Mouse (Mus musculus) v-Abl transformed pro-B cells (cell line): ENCODE measurements at regions not wholly inside any gene's neighbourhood (a gene's known extent, or its start where the extent isn't known, plus 50 kb on each side); places are given as distances from the start of the nearest gene placed in this dataset.

Source experiments
- in situ Hi-C, 2 experiments: fragments of 400-800 bp; cut with MboI; formaldehyde crosslinking; loops; one replicate each; pipeline ENCODE4 v1.15.1; 2025; ENCODE audit not compliant: unreplicated experiment in 2 of 2

DNA sequence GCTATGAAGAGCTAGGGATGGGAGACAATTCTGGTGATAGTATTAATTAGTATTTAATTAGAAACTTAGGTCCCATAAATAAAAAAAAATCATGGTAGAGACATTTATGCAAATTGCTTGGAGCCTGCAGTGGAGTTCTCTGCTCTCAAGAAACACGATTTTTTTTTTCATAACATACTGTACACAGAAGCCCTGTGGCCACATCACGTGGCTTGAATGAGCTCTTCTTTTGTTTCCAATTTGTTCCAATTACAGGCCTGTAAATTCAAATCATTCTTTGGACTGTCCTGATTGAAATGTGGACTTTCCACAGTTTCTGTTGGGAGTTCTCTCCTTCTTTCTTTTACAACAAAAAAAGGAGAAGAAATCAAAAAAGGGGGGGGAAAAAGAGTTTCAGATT is 426.7 kb upstream of the Smim15 start:
- in situ Hi-C loops = no loop called here

DNA sequence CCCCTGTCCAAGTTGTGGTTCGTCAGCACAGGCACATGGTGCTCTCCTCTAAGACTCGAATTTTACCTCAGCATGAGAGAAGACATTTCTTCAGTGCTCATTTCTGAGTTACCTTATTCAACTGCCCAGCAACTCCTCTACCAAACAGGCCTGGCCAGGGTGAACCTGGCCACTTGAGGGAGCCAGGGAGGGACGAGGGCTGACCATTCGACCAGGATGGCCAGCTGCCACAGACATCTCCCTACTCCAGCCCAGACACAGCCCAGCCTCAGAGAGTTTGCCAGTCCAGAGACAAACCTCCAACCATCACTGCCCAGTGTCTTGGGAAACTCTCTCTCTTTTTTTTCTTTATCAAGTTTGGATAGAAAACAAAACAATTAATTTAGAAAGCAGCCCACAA is 427.5 kb upstream of the Smim15 start:
- in situ Hi-C loops = no loop called here

DNA sequence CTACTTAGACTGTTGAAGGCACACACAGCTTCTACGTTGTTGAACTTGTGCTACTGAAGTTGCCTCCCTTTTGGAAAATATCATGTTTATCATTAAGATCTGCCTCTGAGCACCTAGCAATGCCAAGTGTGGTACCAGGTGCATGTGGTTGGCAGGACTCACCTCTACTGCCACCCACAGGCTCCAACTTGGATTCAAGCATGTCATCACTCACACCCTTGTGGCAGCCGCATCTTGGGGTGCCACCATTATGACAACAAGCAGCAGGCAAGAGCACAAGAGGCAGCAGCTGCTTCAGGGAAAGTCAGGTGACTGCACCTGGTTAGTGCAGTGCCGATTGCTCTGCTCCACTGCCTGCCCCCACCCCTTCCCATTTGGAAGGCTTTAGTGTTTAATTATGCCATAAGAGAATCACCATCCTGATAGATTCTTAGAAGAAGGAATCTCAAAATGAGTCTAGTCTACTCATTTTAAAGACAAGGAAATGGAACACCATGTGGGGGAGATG is 435.2 kb upstream of the Smim15 start:
- in situ Hi-C loops = no loop called here

DNA sequence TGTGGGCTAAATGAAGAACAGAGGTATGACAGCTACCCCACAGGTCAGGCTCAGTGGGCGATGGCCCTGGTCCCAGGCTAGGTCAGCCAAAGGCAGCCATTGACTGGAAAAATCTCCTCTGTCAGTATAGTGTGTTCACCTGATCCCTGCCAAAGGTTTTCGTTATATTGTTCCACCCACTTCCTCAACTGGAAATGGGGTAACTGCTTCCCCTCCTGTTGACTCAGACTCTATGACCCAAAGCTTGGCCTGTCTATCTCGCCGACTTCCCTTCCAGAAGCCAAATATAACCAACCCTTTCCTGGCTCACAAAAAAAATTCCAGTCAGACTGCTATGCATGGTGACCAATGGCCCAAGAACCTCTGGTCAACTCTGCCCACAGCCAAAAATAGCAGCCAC is 437.0 kb upstream of the Smim15 start:
- in situ Hi-C loops = no loop called here

DNA sequence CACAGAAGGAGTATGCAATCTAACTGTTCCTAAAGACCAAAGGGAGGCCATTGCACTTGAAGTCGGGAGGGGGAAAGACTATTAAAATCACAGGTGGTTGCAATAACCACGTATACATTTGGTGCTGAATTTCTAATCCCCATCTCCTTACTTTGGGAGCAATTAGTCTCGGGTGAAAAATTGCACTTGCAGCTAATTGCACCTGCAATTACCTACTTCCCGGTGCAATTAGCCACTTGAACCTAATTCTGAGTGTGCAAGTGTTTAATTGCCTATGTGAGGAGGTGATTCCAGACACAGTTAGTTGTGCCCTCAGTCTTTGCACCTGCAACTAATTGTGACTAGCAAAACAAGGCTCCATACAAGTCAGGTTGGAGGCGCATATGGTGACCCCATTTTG is 442.1 kb upstream of the Smim15 start:
- in situ Hi-C loops = no loop called here

DNA sequence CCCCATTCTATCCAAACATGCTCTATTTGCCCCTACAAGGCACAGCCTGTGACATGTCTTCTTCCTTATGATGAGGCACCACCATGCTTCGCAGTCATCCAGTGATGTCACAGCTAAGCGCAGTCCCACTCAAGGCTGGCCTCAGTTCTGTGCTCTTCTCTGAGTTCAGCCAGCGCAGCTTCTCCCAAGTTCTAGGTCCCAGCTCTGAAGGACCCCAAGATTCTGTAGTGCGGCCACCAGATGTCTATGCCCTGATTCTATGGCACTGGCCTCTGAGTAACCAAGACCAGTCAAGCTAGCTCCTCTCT is 443.2 kb upstream of the Smim15 start:
- in situ Hi-C loops = no loop called here

DNA sequence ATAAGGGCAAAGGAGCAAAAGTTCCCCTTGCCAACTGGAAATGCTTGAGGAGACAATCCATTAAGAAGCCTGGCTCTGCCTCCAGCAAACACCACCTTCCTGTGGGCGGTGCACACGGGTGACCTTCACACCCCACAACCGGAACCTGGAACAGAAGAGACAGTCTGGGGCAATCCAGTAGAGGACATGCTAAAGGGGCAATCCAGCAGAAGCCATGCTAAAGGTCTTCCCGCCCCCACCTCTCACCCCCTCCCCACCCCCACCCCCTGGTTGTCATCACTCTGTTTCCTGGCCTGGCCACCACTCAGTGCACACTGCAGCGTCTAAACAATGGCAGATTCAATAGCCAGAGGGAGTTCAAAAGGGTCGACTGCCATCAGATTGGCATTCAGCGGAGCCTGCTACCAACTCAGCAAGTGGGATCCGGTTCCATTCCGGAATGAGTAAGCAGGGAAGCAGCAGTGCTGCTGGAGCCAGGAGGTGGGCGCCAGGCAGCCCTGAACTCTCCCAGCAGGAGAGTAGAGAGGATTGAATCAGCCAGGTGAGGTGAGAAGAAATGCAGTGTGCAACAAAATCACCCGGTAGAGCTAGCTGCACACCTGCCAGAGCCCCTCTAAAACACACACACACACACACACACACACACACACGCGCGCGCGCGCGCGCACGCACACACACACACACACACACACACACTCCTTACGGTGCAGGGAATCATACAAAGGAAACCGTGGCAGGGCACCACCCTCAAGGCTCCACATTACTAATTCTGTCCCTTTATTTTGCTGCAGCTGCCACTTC is 443.7 kb upstream of the Smim15 start:
- in situ Hi-C loops = no loop called here

DNA sequence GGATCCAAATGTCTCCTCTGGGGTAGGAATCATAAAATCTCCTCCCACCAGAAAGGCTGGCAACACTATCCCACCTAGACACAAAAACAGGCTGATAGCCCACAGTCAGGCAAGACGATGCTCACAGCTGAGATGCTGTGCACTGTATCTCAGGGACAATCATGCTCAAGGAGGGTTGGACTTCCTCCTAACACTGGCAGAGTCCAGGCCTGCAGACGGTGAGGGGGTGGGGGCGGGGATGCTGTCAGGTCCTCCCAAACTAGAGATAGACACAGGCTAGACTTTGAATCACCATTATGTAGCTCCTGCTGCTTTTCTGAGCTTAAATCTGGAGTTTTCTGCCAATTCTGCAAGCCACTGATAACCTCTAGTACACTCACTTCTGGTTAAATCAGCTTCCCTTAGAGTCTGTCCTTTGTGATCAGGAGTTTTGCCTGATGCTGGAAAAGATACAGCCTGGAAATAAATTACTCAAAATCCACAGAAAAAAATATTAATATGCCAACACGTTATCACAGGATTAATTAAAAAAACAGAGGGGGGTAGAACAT is 445.1 kb upstream of the Smim15 start:
- in situ Hi-C loops = no loop called here

DNA sequence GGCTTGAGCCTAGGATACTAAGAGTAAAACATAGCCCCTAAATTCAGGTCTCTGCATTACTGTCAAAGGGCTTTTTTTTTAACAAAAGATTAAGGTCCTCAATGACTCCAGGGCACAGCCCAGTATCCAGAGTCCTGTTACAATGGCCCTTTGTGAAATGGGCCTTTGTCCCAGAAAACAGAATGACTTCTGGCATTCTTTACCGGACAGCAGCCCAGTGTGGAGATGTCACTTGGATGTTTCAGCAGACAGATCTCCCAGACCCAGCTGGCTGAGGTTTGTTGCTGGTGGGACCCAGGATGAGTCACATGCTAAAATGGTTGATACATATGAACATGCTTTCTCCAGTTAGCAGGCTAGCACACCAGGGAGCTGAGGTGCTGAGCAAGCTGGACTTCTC is 445.9 kb upstream of the Smim15 start:
- in situ Hi-C loops = no loop called here

DNA sequence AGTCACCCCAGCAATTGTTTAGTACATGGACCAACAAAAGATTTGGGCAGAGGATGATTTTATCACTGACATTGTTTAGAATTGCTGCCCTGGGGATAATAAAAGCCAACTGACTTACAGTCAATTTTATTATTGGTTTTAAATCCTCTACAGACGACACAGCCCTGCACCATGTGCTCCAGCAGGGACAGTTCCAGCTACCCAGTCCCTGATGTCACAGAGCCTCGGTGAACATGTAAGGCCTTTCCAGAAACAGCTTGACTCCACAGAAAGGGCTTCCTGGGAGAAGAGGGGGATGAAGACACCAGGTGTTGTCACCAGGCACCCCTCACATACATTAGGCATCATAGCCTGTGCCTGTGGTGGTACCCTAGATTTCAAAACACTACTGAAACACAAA is 447.0 kb upstream of the Smim15 start:
- in situ Hi-C loops = no loop called here

DNA sequence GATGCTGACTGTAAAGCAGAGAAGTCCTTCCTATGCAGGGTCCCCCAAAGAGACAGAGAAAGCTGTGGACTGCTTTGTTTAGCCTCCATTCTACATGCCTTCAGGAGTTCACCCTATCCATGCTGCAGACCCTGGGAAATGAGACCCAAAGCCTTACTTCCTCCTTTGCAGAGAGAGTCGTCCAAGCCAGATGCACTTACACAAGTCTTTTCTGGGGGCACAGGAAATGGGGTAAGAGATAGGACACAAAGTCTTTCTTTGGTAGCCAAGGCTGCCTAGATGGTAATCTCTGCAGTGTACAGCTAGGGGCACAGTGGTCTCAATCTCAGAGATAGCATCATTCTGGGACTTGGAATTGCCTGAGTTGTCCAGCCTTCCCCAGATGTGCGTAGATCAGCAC is 448.1 kb upstream of the Smim15 start:
- in situ Hi-C loops = no loop called here

DNA sequence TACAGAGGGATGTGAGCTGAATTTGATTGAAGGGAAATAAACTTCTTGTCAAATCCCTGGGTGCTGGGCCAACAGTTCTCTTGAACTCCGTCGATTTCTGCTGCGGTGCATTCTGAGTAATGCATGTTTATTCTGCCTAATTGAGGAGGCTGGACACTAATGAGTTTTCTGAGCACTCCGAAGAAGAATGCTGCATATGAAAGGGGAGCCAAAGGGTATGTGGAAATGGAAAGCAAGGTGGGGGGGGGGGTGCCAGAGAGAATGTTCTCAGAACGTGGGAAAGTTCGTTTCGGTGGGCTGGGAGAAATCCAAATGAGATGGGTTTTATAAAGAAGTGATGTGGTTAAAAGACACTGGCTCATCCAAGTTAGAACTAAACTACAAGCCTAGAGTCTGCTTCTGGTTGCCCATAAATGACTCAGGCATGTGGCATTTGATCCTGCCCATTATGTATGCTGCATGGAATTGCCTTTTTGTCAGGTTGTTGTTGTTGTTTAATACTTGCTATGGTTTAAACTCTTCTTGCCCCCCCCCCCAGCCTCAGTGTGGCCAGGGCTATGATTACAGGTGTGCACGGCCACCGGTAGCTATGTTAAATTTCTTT is 455.7 kb upstream of the Smim15 start:
- in situ Hi-C loops = no loop called here

DNA sequence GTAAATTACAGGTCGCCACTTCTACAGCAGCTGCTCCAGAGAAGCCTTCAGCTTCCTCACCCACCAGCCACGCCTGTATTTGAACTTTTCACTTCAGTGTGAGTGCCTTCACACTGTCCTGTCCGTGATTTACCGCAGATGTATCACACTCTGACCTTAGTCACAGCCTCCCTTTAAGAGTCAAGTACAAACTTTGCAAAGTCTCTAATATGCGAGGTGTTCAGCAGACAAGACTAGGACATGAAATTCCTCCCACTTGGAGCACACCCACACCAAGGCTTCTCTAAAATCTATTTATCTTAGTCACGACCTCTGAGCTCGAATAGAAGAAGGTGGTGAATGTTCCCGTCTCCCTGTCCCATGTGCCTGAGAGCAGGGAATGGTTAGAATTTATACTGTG is 456.6 kb upstream of the Smim15 start:
- in situ Hi-C loops = no loop called here

DNA sequence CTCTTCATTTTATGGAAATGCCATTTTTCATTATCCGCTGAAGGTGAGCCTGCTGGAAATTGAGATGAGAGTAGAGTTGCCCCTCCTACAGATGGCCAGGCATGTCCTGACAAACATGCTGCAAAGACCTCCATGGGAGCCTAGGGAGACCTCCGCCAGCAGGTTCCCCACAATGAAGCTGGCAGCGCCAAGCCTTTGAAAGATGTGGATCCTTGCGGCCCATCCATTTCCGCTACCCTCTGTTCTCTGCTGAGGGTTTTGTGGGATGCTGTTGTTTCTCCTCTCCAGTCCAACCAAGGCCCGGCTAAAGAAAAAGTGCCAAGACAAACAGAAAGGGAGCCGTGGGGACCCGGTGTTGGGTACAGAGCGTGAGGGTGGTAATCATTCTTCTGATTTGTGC is 458.3 kb upstream of the Smim15 start:
- in situ Hi-C loops = no loop called here

DNA sequence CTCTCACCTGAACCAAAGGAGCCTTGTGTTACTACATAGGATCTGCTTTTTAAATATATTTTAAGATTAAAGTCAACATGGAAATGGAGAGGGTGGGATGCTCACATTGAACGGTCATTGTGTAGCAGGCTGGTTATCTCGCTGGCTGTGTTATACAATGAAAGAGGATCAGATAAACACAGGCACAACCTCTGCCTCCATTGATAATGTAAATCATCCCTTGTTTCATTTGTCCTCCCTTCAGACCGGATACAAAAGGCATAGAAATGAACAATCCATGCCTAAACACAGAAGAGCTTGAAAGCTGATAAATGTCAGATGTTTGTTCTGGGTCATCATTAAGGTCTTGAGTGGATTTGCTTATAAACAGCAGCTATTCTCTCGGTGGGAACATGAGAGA is 458.9 kb upstream of the Smim15 start:
- in situ Hi-C loops = no loop called here

DNA sequence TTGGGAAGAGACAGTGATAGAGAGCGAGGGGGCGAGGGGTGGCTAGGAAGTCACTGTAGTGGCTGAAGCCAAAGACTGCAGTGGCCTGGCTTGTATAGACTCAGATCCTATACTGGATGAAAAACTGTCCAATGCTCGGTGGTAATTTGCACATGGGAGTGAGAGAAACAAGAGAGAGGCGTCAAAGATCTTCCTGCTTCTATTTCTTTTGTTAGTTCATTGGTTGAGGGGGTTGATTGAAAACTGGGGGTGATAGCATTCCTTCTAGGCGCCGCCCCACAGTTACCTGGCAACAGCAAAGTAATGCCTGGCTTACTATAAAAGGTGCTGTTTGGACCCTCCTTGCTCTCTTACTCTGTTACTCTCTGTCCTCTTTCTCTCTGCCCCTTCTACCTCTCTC is 465.3 kb upstream of the Smim15 start:
- in situ Hi-C loops = no loop called here

DNA sequence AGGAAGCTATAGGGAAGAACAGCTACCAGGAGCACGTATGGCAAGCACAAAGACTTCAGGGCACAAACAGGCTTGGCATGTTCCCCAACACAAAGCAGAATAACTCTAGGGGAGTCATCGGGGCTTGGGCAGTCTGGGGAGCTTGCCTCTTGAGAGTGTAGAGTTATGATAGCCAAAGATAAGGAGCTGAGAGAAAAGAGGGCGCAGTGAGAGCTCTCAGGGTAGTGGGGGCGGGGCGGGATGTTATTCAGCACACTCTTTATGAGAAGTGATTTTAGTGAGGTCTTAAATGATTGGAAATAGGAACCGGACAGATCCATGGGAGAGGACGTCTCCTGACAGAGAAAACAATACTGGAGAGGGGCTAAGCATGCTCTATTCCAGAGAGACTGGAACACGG is 466.4 kb upstream of the Smim15 start:
- in situ Hi-C loops = no loop called here

DNA sequence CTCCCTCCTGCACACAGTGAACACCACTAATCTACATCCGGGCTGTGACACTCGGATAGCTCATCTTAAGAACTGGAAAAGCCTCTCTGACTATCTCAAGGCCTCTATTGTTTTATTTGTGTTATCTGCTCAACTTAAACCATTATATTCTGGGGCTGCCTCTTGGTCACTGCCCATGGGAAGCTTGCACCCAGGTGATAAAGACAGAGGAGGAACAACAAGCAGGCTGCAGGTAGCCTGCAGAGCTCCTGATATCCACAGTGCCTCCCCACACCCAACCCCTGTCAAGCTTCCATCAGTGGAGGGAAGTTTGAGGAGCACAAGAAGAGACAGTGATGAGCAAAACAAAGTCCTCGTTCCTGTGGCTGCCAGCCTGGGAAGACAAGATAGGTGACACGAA is 467.0 kb upstream of the Smim15 start:
- in situ Hi-C loops = no loop called here

DNA sequence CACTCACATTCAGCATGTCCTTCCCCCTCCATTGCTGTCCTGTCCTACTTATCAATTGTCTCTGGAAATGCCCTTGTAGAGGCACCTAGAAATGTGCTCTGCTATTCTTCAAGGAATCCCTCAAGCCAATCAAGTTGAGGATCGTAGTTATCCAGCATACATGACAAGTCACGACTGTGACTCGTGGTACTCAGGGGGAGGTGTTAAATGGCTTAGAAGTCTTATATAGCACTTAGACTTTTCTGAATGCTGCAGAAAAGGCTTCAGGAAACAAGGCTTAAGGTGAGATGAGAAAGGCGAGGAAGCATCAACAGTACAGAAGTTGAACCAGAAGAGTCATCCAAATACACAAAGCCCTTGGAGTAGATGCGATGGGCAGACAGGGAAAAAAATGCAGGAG is 467.5 kb upstream of the Smim15 start:
- in situ Hi-C loops = no loop called here

DNA sequence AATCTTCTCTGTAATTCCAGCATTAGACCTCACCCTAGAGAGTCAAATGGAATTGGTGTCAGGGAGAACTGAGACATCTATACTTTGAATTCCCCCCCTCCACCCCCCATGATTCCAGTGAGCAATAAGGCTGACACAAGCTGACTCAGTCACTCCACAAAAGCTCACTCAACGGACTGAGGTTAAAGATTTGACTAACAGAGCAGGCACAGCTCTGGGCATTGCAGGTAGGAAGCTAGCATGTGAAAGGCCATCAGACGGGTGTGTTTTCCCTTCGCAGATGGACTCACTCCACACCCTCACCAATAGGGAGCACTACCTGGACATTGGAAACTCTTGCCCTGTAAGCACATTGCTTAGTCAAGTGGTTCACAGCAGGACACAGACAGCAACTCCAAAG is 469.2 kb upstream of the Smim15 start:
- in situ Hi-C loops = no loop called here

DNA sequence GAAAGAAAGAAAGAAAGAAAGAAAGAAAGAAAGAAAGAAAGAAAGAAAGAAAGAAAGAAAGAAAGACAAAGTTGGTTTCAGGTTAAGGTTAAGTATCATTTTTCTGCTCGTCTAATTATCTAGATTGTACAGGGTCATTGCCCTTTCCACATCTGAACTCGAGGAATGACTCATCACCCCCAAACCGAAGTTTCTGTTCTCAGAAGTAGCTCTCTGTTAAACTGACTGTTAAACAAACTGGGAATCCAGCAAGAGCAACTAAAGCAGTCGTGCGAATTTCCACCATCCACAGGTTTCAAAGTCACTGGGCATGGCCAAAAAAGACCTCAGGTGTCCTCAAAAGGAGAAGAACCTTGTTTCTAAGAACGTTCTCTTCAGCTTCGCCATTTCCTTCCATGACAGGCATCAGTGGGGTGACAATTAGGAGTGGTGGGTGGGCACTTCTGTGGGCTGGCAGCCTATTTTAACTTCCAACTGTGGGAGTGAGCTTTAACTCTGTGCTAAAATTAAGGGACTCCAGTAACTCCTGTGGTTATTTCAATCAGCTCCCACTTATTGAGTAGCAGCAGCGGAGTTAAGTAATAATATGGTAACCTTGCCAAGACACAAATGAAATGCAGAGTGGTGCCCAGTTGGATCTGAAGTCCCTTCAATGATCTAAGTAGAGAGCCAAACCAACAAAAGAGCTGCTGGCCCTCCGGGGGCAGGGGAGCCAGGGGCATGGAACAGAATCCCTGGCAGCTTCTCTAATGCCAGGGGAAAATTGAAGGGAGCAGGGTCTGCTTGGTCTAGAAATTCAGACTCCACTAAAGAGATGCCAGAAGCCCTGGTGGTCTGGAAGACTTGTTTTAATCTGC is 470.5 kb upstream of the Smim15 start:
- in situ Hi-C loops = no loop called here
